Mouse (Mus musculus) forebrain, embryonic 15.5 days (tissue): ENCODE data around the gene Ankrd36. TPM values are rescaled to one million over a fixed set of nuclear protein-coding genes. Genes with fewer than 3 reads are reported as not detected.

ENCODE experiments used
- ATAC-seq: fragments of 200-750 bp; cut with Nextera tagmentation; replicated peaks from 2 replicates; pipeline ENCODE4 v1.8.0; 2017; ENCODE audit warnings: mild to moderate bottlenecking, moderate TSS enrichment, moderate library complexity
- H3K27ac ChIP-seq: fragments of 300-500 bp; sonication (generic); replicated peaks from 2 replicates; pipeline ENCODE4 v1.5.1; 2015; ENCODE audit warnings: mild to moderate bottlenecking, inconsistent platforms
- H3K27me3 ChIP-seq: fragments of 300-500 bp; sonication (generic); 2 replicates; pipeline ENCODE4 v1.6.1; 2015; ENCODE audit warnings: inconsistent platforms
- H3K36me3 ChIP-seq: fragments of 300-500 bp; sonication (generic); 2 replicates; pipeline ENCODE4 v1.6.1; 2015; ENCODE audit warnings: mild to moderate bottlenecking, inconsistent platforms
- H3K4me1 ChIP-seq: fragments of 300-500 bp; sonication (generic); 2 replicates; pipeline ENCODE4 v1.6.1; 2015; ENCODE audit warnings: inconsistent platforms
- H3K4me2 ChIP-seq: fragments of 300-500 bp; sonication (generic); replicated peaks from 2 replicates; pipeline ENCODE4 v1.6.1; 2015; ENCODE audit warnings: mild to moderate bottlenecking, inconsistent platforms
- H3K4me3 ChIP-seq: fragments of 300-500 bp; sonication (generic); 2 replicates; pipeline ENCODE4 v1.5.1; 2015; ENCODE audit warnings: mild to moderate bottlenecking, inconsistent platforms
- H3K9ac ChIP-seq: fragments of 300-500 bp; sonication (generic); replicated peaks from 2 replicates; pipeline ENCODE4 v1.6.1; 2015; ENCODE audit warnings: mild to moderate bottlenecking, inconsistent platforms
- H3K9me3 ChIP-seq: fragments of 300-500 bp; sonication (generic); 2 replicates; pipeline ENCODE4 v1.6.1; 2016; ENCODE audit warnings: inconsistent platforms
- WGBS: fragments of 180-500 bp; shearing (Covaris S2); methylation state at CpG from one replicate; pipeline ENCODE4 v1.1.7; 2015; ENCODE audit warnings: mixed read lengths; 5-methylcytosine and 5-hydroxymethylcytosine counted together
- polyA plus RNA-seq: library from polyadenylated mRNA; unstranded; fragments of >200 nt; fragmentation: Nextera tagmentation; extraction: Ambion mirVana; gene quantifications from 2 replicates; pipeline ENCODE4 v1.2.1, GENCODE M21; 2015

The Ankrd36 gene
- polyA plus RNA-seq, 1 experiment from 2014 or later: not detected

GRCm38 (mm10) chr11:5560273-5560672 lies 9.2 kb upstream of the Ankrd36 start:
- 87% methylated on average over 3 of the region's 3 CpGs for WGBS
- Histone ChIP-seq H3K9me3 (no peaks in the 10 kb centered on the region), H3K4me2 (no peak overlapping the region), H3K4me1 (peaks cover 4% of the 10 kb centered on the region), H3K27ac (no peak overlapping the region), H3K36me3 (no peaks in the 10 kb centered on the region), H3K27me3 (no peaks in the 10 kb centered on the region), H3K9ac (no peak overlapping the region), H3K4me3 (no peak overlapping the region)
- no peak for ATAC-seq

- ATAC-seq: 0 out of 2 replicates have a peak, but pooled peaks have one; percentile 32
- no peaks in the 10 kb centered on the region for H3K27me3 ChIP-seq
- H3K4me3 ChIP-seq: no peak overlapping the region
- H3K36me3 ChIP-seq: no peaks in the 10 kb centered on the region
- H3K9ac ChIP-seq: no peak overlapping the region
- no peak overlapping the region for H3K27ac ChIP-seq
- H3K9me3 ChIP-seq: no peaks in the 10 kb centered on the region
- peaks cover 4% of the 10 kb centered on the region for H3K4me1 ChIP-seq
- no peak overlapping the region for H3K4me2 ChIP-seq
- 17% methylated on average over 9 of the region's 9 CpGs for WGBS
Measured at GRCm38 (mm10) chr11:5562625-5563268, 6.7 kb upstream of the Ankrd36 start.

- ATAC-seq: no peak
- 49% methylated on average over 6 of the region's 6 CpGs for WGBS
Measured at GRCm38 (mm10) chr11:5563898-5564297, 5.6 kb upstream of the Ankrd36 start.

GRCm38 (mm10) chr11:5565596-5565995 lies 3.9 kb upstream of the Ankrd36 start:
- Histone ChIP-seq H3K9ac (no peak overlapping the region), H3K4me2 (no peak overlapping the region), H3K4me1 (peaks cover 4% of the 10 kb centered on the region), H3K27ac (no peak overlapping the region), H3K9me3 (no peaks in the 10 kb centered on the region), H3K36me3 (no peaks in the 10 kb centered on the region), H3K4me3 (no peak overlapping the region), H3K27me3 (no peaks in the 10 kb centered on the region)
- ATAC-seq: no peak
- WGBS: 83% methylated on average over 3 of the region's 3 CpGs

More at GRCm38 (mm10) chr11:5563898-5564297, 5.6 kb upstream of the Ankrd36 start:
- Histone ChIP-seq H3K4me3 (no peak overlapping the region), H3K9me3 (no peaks in the 10 kb centered on the region), H3K27me3 (no peaks in the 10 kb centered on the region), H3K4me1 (peaks cover 4% of the 10 kb centered on the region), H3K27ac (no peak overlapping the region), H3K4me2 (no peak overlapping the region), H3K36me3 (no peaks in the 10 kb centered on the region), H3K9ac (no peak overlapping the region)

GRCm38 (mm10) chr11:5566506-5566905 lies 3.0 kb upstream of the Ankrd36 start:
- ATAC-seq: no peak
- H3K27me3 ChIP-seq: no peaks in the 10 kb centered on the region

GRCm38 (mm10) chr11:5567654-5568053 lies 1.8 kb upstream of the Ankrd36 start:
- Histone ChIP-seq H3K36me3 (no peaks in the 10 kb centered on the region), H3K9me3 (no peaks in the 10 kb centered on the region), H3K4me2 (no peak overlapping the region), H3K27me3 (no peaks in the 10 kb centered on the region), H3K4me1 (peaks cover 4% of the 10 kb centered on the region), H3K27ac (no peak overlapping the region), H3K9ac (no peak overlapping the region), H3K4me3 (no peak overlapping the region)
- WGBS: 96% methylated on average over 6 of the region's 6 CpGs
- no peak for ATAC-seq

More at GRCm38 (mm10) chr11:5566506-5566905, 3.0 kb upstream of the Ankrd36 start:
- WGBS: 74% methylated on average over 2 of the region's 2 CpGs
- no peak overlapping the region for H3K27ac ChIP-seq
- H3K9ac ChIP-seq: no peak overlapping the region
- no peak overlapping the region for H3K4me2 ChIP-seq
- H3K36me3 ChIP-seq: no peaks in the 10 kb centered on the region
- H3K9me3 ChIP-seq: no peaks in the 10 kb centered on the region
- no peak overlapping the region for H3K4me3 ChIP-seq
- H3K4me1 ChIP-seq: peaks cover 4% of the 10 kb centered on the region

GRCm38 (mm10) chr11:5568082-5568481 lies 1.4 kb upstream of the Ankrd36 start:
- H3K4me3 ChIP-seq: no peak overlapping the region
- H3K4me1 ChIP-seq: no peaks in the 10 kb centered on the region
- WGBS: 90% methylated on average over 5 of the region's 5 CpGs
- H3K27me3 ChIP-seq: no peaks in the 10 kb centered on the region
- no peak overlapping the region for H3K27ac ChIP-seq
- H3K9ac ChIP-seq: no peak overlapping the region
- no peak overlapping the region for H3K4me2 ChIP-seq
- H3K36me3 ChIP-seq: no peaks in the 10 kb centered on the region
- no peaks in the 10 kb centered on the region for H3K9me3 ChIP-seq
- ATAC-seq: no peak

GRCm38 (mm10) chr11:5571856-5572255 lies 2.4 kb downstream of the Ankrd36 start:
- no peak overlapping the region for H3K4me2 ChIP-seq
- H3K36me3 ChIP-seq: no peaks in the 10 kb centered on the region
- ATAC-seq: no peak
- H3K27ac ChIP-seq: no peak overlapping the region
- no peaks in the 10 kb centered on the region for H3K9me3 ChIP-seq
- no peaks in the 10 kb centered on the region for H3K4me1 ChIP-seq
- H3K27me3 ChIP-seq: no peaks in the 10 kb centered on the region
- no peak overlapping the region for H3K9ac ChIP-seq
- no peak overlapping the region for H3K4me3 ChIP-seq
- 90% methylated on average over 4 of the region's 4 CpGs for WGBS

GRCm38 (mm10) chr11:5573821-5574220 lies 4.3 kb downstream of the Ankrd36 start:
- Histone ChIP-seq H3K9ac (no peak overlapping the region), H3K27me3 (no peaks in the 10 kb centered on the region), H3K4me2 (no peak overlapping the region), H3K27ac (no peak overlapping the region), H3K36me3 (no peaks in the 10 kb centered on the region), H3K4me1 (no peaks in the 10 kb centered on the region), H3K9me3 (no peaks in the 10 kb centered on the region), H3K4me3 (no peak overlapping the region)
- ATAC-seq: no peak
- WGBS: 87% methylated on average over 2 of the region's 2 CpGs

GRCm38 (mm10) chr11:5575046-5575445 lies 5.6 kb downstream of the Ankrd36 start:
- Histone ChIP-seq H3K4me2 (no peak overlapping the region), H3K4me1 (no peaks in the 10 kb centered on the region), H3K4me3 (no peak overlapping the region), H3K27me3 (no peaks in the 10 kb centered on the region), H3K36me3 (no peaks in the 10 kb centered on the region), H3K9me3 (no peaks in the 10 kb centered on the region), H3K9ac (no peak overlapping the region), H3K27ac (no peak overlapping the region)
- no peak for ATAC-seq
- WGBS: 51% methylated on average over 6 of the region's 6 CpGs

- ATAC-seq: no peak
- Histone ChIP-seq H3K36me3 (no peaks in the 10 kb centered on the region), H3K9me3 (no peaks in the 10 kb centered on the region), H3K27me3 (no peaks in the 10 kb centered on the region), H3K4me2 (no peak overlapping the region), H3K4me3 (no peak overlapping the region), H3K9ac (no peak overlapping the region), H3K27ac (no peak overlapping the region), H3K4me1 (peaks cover 8% of the 10 kb centered on the region)
- WGBS: 22% methylated on average over 6 of the region's 6 CpGs
Measured at GRCm38 (mm10) chr11:5592336-5592735, 22.9 kb downstream of the Ankrd36 start.

- no peak overlapping the region for H3K4me3 ChIP-seq
- no peak overlapping the region for H3K27ac ChIP-seq
- no peak overlapping the region for H3K4me2 ChIP-seq
- 91% methylated on average over 4 of the region's 4 CpGs for WGBS
- no peaks in the 10 kb centered on the region for H3K9me3 ChIP-seq
- H3K27me3 ChIP-seq: no peaks in the 10 kb centered on the region
- H3K36me3 ChIP-seq: no peaks in the 10 kb centered on the region
- ATAC-seq: no peak
- H3K9ac ChIP-seq: no peak overlapping the region
- peaks cover 17% of the 10 kb centered on the region for H3K4me1 ChIP-seq
Measured at GRCm38 (mm10) chr11:5595381-5595791, 25.9 kb downstream of the Ankrd36 start.

GRCm38 (mm10) chr11:5595792-5596191 lies 26.3 kb downstream of the Ankrd36 start:
- peaks cover 17% of the 10 kb centered on the region for H3K4me1 ChIP-seq
- no peak overlapping the region for H3K27ac ChIP-seq
- no peaks in the 10 kb centered on the region for H3K27me3 ChIP-seq
- H3K4me3 ChIP-seq: no peak overlapping the region
- H3K9me3 ChIP-seq: no peaks in the 10 kb centered on the region
- no peaks in the 10 kb centered on the region for H3K36me3 ChIP-seq
- ATAC-seq: no peak
- no peak overlapping the region for H3K9ac ChIP-seq
- 90% methylated on average over 5 of the region's 5 CpGs for WGBS
- H3K4me2 ChIP-seq: no peak overlapping the region
